Comparison of ENCODE assay signal across 1 mouse cellular context in the genomic region with DNA sequence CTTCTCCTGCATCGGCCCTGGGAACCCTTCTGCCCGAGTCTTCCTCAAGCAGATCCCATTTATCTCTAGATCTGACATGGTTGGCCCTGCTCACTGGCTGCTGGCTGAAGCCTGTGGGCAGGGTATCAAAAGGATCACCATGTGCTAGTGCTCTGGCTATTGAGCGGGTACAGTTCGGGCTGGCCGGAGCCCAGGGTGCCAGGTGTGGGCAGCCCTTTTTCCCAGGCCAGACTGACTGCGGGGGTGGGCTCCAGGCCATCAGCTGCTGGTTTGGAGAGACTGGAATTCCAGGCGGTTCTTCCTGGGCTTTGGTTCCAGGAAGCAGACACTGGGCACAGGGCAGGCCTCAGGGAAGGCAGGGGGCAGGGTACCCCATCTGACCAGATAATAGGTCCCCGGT.
TF ChIP-seq lines count a peak whose summit lies in the region.

No protein-coding gene starts in this region.

TF ChIP-seq in myocyte, 11 proteins besides CTCF, POLR2A, EP300 and RAD21 (continued from another document):
- TF ChIP-seq TCF12 (IDR thresholded peaks at IDR 0.05; ENCODE audit: insufficient read depth, poor library complexity, severe bottlenecking) = peak; percentile 88
- no peak for TF ChIP-seq USF1 (IDR thresholded peaks at IDR 0.05; ENCODE audit: low read depth)
- no peak for TF ChIP-seq REST (IDR thresholded peaks at IDR 0.05; ENCODE audit: insufficient read depth, insufficient read length)
- TF ChIP-seq MYOD1 (IDR thresholded peaks at IDR 0.05; ENCODE audit: control insufficient read depth in 1 of 3, insufficient read length in 2 of 3, low read depth in 2 of 3) = peak in 2 of 3 experiments; percentile 96 to 98
- no peak for TF ChIP-seq E2F4 (IDR thresholded peaks at IDR 0.05; ENCODE audit: insufficient read depth)
- peak; percentile 10 to 99 (median 92) for TF ChIP-seq MYOG (IDR thresholded peaks at IDR 0.05; ENCODE audit: control insufficient read depth in 1 of 3, insufficient read depth in 1 of 3, insufficient read length in 2 of 3, low read depth in 2 of 3)
- no peak for TF ChIP-seq CEBPB (IDR thresholded peaks at IDR 0.05; ENCODE audit: insufficient read depth, poor library complexity, severe bottlenecking)
- TF ChIP-seq POLR2AphosphoS2 (IDR thresholded peaks at IDR 0.05; ENCODE audit: insufficient read length, low read depth) = no peak
- peak; percentile 79 for TF ChIP-seq TCF3 (IDR thresholded peaks at IDR 0.05; ENCODE audit: insufficient read length, low read depth)
- no peak for TF ChIP-seq MAX (IDR thresholded peaks at IDR 0.05; ENCODE audit: low read depth)
